Mouse (Mus musculus): ENCODE results near the gene Snn. TPM values are rescaled to one million over a fixed set of nuclear protein-coding genes. Genes with fewer than 3 reads are reported as not detected.
A peak's percentile ranks its signal among the peaks of the same experiment; 100 is the strongest.
"Not testable (repeated sequence)": the region's sequence is repeated elsewhere in the genome, so short reads cannot be mapped to it uniquely, and the experiment has no call there.

Gene Snn
- 10 to 100 TPM; 52.5 to 56.6 TPM for total RNA-seq (2021)

GRCm38 (mm10) chr16:11060645-11061044 lies at the start of gene Snn:
Snn (plus strand) TSS chr16:11060945.
- DNase-seq = no peak

DNA sequence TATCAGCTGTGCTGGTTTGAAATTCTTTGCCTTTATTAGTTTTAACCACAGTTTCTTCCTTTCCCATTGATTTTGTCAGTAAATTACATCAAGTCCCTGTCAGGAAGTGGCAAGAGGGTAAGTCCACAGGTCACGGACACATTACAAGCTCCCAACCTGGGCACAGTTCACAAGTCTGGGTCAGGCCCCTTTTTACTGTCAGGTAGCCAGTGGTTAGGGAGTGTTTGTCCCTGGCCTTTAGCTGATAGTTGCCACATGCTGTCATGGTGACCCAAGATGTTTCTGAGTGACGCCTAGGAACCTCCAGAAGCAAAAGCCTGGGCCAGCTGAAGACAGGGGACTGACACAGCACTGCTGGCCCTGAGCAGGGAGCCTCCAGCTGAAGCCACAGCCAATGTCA lies 49.5 kb upstream of the Snn start:
- DNase-seq = no peak

DNA sequence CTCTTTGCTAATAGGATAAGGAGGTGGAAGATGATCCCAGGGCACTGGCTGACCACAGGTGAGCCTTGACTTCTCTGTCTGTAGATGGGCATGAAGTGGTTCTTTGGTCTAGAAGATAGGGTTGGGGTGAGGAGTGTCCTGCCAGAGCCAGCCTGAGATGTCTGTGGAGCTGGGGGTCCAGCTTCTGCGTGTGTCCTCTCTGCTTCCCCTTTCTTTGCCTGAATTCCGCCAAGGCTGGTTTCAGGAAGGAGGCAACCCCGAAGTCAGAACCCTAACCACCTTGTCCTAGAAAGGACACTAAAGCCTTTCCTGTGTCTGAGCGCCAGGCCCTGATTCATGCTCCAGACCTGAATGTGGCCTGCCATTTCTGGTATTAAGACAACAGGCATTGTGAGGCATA lies 48.8 kb upstream of the Snn start:
- DNase-seq = no peak

DNA sequence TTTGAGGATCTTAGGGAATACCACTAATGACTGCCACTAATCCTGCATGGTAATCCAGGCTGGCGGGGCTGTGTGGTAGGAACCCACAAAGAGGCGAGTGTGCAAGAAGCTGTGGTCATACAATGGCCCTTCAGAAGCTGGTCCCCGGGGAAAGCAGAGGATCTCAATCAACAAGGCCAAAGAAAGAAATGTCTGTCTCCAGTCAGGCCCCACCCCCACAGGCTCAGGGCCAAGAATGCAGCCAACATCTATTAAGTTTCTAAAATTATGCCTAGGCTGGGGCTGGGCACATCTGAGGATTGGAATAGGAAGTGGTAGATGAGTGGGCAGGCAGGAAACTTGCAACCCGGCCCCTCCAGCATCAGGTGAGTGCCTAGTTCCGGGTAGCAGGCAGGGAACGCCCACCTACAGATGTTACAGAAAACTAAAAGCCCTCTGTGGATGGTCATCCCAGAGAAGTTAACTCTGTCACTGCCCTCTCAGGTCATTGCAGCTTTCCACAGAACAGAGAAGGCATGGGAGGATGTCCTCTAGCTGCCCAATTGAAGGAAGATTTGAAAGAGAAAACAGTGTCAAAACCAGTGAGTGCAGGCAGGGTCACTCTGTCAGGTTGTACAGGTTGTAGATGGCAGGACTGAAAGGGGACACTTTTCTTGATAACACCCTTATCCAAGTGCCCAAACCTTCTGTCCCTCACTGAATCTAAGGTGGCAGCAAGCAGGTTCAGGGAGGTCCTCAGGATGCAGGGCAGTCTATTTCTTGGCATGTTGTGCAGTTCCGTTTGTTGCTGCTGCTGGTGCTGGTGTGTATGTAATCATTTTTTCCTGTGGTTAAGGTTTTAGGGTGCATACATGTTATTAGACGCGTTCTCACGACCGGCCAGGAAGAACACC lies 47.9 kb upstream of the Snn start:
- peak; percentile 83 for DNase-seq

- not testable (repeated sequence) for DNase-seq
These were observed 47.1 kb upstream of the Snn start for GRCm38 (mm10) chr16:11013464-11014147.

DNA sequence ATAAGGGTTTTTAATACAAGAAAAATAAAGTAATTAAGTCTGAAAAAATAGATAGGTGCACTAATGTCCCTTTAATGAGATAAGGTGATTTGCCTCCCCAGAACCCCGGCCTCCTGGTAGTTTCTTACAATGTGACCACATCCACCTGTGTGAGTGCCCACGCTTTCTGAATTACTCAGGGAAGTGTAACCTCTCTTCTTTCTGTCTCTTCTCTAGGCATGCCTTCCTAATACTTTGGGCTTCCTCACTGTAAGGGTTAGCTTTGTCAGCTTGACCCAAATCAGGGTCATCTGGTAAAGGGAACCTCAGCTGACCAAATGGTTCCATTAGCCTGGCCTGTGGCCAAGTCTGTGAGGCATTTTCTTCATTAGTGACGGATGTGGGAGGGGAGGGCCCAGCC lies 46.3 kb upstream of the Snn start:
- no peak for DNase-seq

DNA sequence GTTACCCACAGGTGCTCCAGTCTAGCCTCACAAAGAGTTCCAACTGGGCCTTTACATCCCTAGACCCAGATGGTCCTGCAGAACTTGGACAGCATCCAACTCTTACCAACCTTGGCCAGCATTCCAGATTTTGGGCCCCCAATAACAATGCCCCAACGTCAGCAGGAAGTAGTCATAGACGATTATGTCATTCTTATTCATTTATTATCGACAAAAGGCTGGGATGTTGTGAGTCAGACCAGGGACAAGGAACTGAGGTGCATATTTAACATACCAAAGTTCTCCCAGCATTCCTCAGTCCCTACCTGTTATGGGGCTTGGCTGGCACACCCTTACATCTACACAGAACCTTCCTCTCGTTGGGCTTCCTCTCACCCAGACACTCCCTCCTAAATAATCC lies 44.4 kb upstream of the Snn start:
- DNase-seq = peak; percentile 32

- DNase-seq = peak; percentile 16
These were observed 42.7 kb upstream of the Snn start for GRCm38 (mm10) chr16:11017807-11018595.

DNA sequence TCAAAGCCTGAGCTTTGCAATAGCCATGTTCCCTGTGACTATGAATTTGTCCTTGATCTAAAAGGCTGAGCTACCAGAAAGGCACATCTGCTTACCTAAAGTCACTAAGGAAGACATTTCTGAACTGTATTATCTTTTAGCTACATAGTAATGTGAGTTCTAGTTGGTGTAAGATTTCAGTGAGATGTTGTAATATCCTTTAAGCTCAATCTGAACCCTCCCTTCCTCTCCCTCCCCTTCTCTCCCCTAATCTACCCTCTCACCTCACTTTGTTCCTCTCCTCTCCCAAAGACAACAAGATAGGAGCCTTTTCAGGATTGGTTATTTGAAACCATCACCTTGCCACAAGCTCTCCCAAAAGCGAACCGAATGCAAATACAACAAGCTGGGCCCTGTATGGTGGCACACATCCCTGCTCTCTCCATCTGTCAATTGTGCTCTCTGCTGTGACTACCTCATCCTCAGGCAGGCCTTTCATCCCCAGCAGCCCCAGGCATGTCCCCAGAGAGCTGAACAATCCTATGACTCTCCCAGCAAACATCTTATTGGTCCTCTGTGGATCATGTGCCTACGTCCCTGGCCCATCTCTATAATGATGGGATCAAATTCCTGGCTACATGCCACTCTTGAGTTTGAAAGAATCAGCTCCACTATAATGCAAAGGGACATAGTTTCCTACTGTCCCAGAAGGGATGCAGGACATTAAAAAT lies 39.2 kb upstream of the Snn start:
- DNase-seq = no peak

DNA sequence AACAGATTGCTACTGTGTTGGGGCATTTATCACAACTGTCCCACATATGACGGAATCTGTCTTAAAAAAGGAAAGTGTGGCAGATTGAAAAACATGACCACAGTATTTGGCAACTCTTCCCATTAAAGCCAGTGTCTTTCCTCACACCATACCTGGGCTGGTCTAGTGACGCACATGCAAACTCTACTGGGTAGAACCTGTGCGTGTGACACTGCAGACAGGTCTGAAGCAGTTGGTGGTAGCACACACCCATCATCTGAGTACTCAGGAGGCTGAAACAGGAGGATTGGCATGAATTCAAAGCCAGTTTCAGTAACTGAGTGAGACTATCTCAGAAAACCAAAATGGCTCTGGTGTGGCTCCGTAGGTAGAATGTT lies 38.6 kb upstream of the Snn start:
- DNase-seq = no peak

- no peak for DNase-seq
These were observed 37.1 kb upstream of the Snn start for GRCm38 (mm10) chr16:11023618-11024017.

GRCm38 (mm10) chr16:11024841-11025240 lies 35.9 kb upstream of the Snn start:
- no peak for DNase-seq

DNA sequence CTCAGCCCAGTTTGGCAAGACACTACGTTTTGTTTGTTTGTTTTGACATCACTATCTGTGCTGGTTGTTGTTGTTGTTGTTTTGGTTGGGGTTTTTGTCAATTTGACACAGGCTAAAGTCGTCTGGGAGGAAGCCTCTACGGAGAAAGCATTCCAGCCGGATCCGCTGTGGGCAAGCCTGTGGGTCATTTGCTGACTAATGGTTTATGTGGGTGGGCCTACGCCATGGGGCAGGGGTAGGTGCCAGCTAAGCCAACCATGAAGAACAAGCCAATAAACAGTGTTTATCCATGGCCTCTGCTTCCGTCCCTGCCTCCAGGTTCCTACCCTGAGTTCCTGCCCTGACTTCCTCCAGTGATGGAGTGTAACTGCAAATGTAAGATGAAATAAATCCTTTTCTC lies 32.5 kb upstream of the Snn start:
- no peak for DNase-seq

- no peak for DNase-seq
These were observed 29.9 kb upstream of the Snn start for GRCm38 (mm10) chr16:11030844-11031243.

DNA sequence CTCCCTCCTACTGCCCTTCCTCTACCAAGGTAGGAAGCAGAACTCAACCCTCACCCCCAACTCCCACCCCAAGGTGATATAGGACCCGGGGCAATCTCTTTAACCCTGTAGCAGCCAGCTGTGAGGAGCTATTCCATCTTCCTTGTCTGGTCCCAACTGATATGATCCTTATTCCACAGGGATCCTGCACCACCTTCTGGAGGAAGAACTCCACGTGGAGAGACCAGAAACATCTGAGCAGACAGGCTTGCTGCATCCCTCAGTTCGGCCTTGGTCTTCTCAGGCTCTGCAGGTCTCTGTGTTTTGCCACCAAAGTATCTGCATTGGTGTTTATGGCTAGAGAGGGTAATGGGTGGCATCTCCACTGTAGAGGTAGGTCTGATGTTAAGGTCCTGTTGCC lies 29.4 kb upstream of the Snn start:
- DNase-seq = no peak

DNA sequence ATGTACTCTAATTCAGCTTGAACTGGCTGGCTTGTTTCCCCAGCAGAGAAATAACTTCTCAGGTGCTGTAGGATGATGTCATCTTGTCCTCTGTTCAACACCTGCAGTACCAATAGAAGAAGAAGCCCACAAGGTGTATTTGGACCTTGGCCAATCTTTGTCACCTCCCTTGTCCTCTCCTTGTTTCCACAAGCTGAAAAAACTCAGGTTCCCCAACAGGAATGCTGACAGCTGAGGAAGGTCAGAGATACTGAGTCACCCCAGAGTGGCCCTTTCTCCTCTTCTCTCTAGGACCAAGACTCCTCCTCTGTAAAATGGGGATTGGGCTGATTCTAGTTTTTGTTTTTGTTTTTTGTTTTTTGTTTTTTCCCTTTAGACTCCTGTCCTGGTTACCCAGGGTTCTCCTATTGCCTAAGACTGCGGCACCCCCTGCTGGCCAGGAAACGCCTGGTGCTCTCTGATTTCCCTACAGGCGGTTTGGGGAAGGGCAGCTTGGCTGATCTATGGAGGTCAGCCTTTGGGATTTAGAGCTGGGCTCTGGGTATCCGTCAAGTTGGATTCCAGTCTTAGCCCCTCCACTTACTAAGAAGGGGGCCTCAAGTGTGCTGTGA lies 26.4 kb upstream of the Snn start:
- DNase-seq = peak; percentile 93

- no peak for DNase-seq
These were observed 25.5 kb upstream of the Snn start for GRCm38 (mm10) chr16:11035273-11035672.

GRCm38 (mm10) chr16:11035790-11036431 lies 24.8 kb upstream of the Snn start:
- DNase-seq = peak; percentile 89

DNA sequence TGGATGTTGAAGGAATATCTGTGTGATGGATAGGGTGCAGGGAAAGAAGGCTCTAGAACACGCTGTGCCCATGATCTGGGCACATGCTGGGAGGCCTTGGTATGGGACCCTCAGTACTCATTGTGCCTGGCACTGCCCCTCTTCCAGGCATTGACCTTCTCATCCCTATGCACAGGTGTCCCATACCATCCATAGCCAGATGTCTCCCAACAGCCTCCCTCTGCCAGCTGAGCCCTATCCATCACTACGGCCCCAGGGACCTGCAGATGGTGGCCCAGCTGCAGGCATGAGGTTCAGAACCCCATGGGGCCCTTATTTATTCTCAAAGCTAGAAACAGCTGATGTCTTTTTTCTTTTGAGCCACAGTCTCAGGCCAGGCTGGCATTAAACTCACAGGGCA lies 20.1 kb upstream of the Snn start:
- DNase-seq = no peak

DNA sequence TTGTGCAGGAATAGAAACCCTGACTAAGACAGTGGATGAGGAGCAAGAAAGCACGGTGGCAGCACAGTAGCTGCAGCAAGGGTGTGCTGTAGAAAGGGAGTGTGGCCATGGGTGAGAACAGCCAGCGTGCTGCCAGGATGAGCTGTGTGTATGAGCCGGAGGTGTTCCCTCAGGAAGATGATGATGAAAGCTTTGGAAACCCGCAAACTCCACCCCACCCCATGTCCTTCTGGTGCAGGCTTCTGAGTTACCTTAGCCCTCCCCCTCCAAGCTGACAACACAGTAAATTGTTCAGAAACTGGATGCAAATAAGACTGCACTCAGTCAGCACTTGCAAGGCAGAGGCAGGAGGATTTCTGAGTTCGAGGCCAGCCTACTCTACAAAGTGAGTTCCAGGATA lies 17.5 kb upstream of the Snn start:
- DNase-seq = no peak

DNA sequence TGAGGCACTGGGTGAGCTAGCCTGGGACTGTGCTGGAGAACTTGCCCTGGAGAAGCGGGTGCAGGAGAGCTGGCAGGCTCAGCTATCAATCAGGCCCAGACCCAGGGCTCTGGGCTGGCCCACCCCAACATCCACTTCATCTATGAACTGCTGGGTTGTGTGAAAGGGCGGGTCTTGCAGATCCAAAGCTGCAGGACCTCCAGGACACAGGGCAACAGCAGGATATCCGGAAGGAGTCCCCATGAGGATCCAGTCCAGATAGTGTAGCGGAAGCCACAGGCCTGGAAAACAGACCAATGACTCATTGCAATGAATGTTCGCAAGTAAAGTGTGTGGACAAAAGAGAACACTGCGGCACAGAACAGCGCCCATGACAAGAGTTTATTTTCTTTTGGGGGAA lies 14.3 kb upstream of the Snn start:
- DNase-seq = peak; percentile 65

GRCm38 (mm10) chr16:11047130-11047529 lies 13.6 kb upstream of the Snn start:
- no peak for DNase-seq

Data from heart, postnatal 4 days (tissue).